Mouse (Mus musculus): ENCODE measurements around the gene Nt5dc2. TPM values are rescaled to one million over a fixed set of nuclear protein-coding genes. Genes with fewer than 3 reads are reported as not detected.

The Nt5dc2 gene
- polyA plus RNA-seq (2016; fragmentation: Nextera tagmentation; extraction: Ambion mirVana), result 543 and 572 TPM in 2 replicates

DNA sequence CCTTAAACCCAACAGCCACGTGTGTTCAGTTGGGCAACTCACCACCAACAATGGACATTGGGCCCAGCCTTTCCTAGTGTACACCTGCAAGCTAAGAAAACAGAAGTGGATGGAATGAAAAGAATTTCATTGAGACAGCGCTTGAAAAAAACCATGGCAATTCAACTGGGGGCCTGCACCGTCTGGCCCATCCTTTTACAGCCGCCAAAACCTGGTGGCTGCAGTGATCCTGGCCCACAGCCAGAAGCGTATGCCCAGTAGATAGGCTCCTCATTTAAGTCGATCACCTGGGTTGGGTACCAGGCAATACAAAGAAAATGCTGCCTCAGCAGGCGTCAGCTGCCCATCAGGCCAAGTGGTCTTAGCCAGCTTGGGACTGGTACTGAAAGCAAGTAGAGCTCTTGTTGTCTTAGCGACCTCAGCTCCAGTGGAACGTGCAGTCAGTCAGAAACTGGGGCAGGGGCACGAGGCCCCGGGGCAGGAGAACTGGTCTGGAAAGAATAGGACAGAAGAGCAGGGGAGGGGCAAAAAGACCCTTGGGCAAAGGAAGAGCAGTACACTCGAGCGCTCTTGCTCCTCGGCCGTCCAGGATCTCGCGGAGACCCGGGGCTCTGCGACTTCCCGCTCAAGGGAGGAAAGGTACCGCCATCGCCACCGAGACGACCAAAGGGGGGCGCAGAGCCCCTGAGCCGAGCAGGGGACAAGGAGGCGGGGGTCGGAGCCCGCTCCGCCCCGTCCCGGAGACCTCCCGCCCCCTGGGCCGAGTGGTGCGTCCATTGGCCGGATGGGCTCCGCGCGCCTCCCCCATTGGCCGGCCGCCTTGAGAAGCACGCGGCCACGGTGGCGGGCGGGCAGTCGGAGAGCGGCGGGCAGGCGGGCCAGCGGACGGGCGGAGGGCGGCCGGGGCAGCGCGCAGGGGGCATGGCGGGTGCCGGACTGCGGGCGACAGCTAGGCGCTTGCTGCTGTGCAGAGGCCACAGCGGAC is at the start of gene Nt5dc2:
Nt5dc2 (plus strand) TSS at position 818 of the 985 bp plus-strand sequence.
- H3K4me1 ChIP-seq, result peaks cover 65% of the 10 kb centered on the region
- DNase-seq (ENCODE audit: low spot score), result peak; percentile 95
- WGBS, result 6% methylated on average over 53 of the region's 63 CpGs

DNA sequence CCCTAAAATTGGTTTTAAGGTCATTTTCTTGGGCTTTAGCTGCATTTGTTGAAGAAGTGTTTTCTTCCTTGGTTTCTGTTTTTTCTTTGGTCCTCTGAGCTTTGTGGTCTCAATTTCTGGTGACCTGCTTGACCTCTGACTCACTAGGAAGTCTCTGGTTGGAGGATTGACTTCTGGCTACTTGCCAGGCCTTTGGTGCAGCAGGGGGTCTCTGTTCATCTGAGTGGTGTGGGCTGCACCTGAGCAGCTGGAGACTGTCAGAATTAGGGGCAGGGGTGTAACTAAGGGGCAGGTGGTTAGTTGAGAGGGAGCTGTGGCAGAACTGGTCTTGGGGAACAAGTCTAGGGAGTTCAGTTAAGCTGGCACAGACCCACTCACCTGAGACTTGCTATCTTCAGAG is 49.7 kb upstream of the Nt5dc2 start:
- H3K4me1 ChIP-seq, result 0 out of 2 replicates have a peak, but pooled peaks cover 3% of the 10 kb centered on the region
- no peaks in the 10 kb centered on the region for H3K27me3 ChIP-seq (ENCODE audit: low read depth, poor library complexity, severe bottlenecking)
- no peaks in the 10 kb centered on the region for H3K9me3 ChIP-seq (replicated peaks)
- H3K27ac ChIP-seq (replicated peaks), result no peak overlapping the region
- no peak for DNase-seq (ENCODE audit: low spot score)
- H3K36me3 ChIP-seq, result peaks cover 97% of the 10 kb centered on the region
- no peak overlapping the region for H3K4me3 ChIP-seq

More for the DNA sequence above, at the start of gene Nt5dc2:
- Histone ChIP-seq H3K27me3 (ENCODE audit: low read depth, poor library complexity, severe bottlenecking) (no peaks in the 10 kb centered on the region), H3K4me3 (peak within 1 kb of the TSS; percentile 83), H3K36me3 (peaks cover 42% of the 10 kb centered on the region), H3K27ac (replicated peaks) (peak within 1 kb of the TSS; percentile 97), H3K9me3 (replicated peaks) (no peaks in the 10 kb centered on the region)

DNA sequence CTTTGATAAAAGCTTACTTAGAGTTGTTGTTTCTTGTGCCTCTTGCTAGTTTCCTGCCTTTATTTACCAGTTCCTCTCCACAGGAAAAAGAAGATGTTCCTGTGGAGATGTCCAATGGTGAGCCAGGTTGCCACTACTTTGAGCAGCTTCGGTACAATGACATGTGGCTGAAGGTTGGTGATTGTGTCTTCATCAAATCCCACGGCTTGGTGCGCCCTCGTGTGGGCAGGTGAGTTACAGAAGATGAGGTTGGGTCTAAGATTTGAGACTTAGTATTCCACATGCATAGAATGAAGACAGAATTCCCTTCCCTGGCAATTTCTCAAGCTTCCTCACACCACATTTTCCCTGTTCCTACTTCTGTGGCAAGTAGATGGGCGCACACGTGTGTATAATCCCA is 43.4 kb upstream of the Nt5dc2 start:
- peaks cover 100% of the 10 kb centered on the region for H3K36me3 ChIP-seq
- 88% methylated on average over 6 of the region's 6 CpGs for WGBS
- DNase-seq (ENCODE audit: low spot score), result no peak

DNA sequence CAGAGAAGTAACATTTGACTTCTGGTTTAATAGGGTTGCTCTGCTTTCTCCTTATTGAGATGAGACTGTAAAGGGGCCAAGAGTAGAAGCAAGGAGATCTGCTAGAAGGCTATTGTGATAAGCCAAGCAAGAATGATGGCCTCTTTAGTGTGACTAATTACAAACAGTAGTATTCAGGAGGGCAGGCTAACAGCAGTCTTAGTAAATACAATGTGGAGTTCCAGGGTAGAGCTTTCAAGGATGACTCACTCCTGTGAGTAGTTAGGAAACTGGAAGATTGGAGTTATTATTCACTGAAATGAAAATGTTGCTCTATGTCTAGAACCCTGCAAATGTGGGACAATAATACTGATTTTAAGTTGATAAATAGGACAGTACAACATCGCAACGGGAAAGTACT is 42.3 kb upstream of the Nt5dc2 start:
- no peaks in the 10 kb centered on the region for H3K9me3 ChIP-seq (replicated peaks)
- H3K4me3 ChIP-seq, result no peak overlapping the region
- H3K36me3 ChIP-seq, result peaks cover 100% of the 10 kb centered on the region
- no peak for DNase-seq (ENCODE audit: low spot score)
- H3K27ac ChIP-seq (replicated peaks), result no peak overlapping the region
- H3K27me3 ChIP-seq (ENCODE audit: low read depth, poor library complexity, severe bottlenecking), result no peaks in the 10 kb centered on the region
- WGBS, result 99% methylated on average over 2 of the region's 2 CpGs
- H3K4me1 ChIP-seq, result no peaks in the 10 kb centered on the region

More for the DNA sequence above, 43.4 kb upstream of the Nt5dc2 start:
- H3K9me3 ChIP-seq (replicated peaks), result no peaks in the 10 kb centered on the region
- no peak overlapping the region for H3K4me3 ChIP-seq
- no peaks in the 10 kb centered on the region for H3K27me3 ChIP-seq (ENCODE audit: low read depth, poor library complexity, severe bottlenecking)
- H3K4me1 ChIP-seq, result no peaks in the 10 kb centered on the region
- no peak overlapping the region for H3K27ac ChIP-seq (replicated peaks)

DNA sequence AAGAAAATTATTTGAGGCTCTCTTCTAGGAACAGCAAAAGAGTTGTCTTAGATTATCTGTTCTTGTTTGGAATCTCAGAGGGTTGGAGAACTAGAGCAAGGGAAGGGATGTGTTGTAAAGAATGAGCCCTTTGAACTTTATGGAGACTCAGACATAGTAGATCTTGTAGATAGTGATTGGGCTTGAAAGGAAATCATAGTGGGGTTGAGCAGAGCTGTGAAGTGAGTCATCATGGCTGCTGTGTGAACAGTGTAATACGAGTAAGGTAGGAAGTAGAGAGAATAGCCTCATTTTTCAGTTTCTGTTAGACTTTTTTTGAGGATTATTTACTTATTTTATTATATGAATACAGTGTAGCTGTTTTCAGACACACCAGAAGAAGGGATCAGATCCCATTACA is 40.9 kb upstream of the Nt5dc2 start:
- Histone ChIP-seq H3K4me3 (no peak overlapping the region), H3K9me3 (replicated peaks) (no peaks in the 10 kb centered on the region), H3K4me1 (no peaks in the 10 kb centered on the region), H3K36me3 (peaks cover 99% of the 10 kb centered on the region), H3K27ac (replicated peaks) (no peak overlapping the region), H3K27me3 (ENCODE audit: low read depth, poor library complexity, severe bottlenecking) (no peaks in the 10 kb centered on the region)
- DNase-seq (ENCODE audit: low spot score), result no peak
- 96% methylated on average over 1 of the region's 1 CpGs for WGBS

DNA sequence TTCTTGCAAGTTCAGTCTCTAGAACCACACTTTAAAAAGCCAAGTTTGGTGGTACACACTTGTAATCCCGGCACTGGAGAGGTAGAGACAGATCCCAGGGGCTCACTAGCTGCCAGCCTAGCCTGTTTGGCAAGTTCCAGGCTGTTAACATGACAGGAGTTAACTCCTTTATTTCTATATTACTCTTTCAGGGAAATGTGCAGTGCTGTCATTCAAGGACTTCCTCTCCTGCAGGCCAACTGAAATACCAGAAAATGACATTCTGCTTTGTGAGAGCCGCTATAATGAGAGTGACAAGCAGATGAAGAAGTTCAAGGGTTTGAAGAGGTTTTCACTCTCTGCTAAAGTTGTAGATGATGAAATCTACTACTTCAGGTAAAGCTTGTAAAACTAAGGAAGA is 25.7 kb upstream of the Nt5dc2 start:
- no peak overlapping the region for H3K4me3 ChIP-seq
- 94% methylated on average over 2 of the region's 2 CpGs for WGBS
- H3K9me3 ChIP-seq (replicated peaks), result no peaks in the 10 kb centered on the region
- H3K36me3 ChIP-seq, result peaks cover 95% of the 10 kb centered on the region
- no peaks in the 10 kb centered on the region for H3K4me1 ChIP-seq
- H3K27ac ChIP-seq (replicated peaks), result no peak overlapping the region
- no peaks in the 10 kb centered on the region for H3K27me3 ChIP-seq (ENCODE audit: low read depth, poor library complexity, severe bottlenecking)
- DNase-seq (ENCODE audit: low spot score), result no peak

DNA sequence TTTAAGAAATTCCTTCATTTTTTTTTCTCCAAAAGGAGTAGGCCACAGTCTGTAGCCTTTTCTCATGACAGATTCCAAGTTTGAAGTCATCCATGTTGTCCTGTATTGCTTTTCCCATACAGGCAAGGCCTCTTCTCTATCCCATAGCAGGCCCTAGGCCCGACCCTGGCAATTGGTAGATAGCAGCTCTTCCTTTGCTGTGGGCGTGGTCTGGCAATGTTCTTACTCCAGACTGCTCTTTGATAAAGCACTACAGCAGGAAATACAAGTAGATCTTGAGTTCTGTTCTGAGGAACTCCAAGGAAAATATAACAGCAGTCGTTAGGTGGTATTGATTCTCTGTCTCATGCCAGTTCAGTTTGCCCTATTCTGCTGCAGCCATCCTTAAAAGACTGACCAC is 20.2 kb upstream of the Nt5dc2 start:
- H3K4me3 ChIP-seq, result no peak overlapping the region
- H3K4me1 ChIP-seq, result no peaks in the 10 kb centered on the region
- WGBS, result 85% methylated on average over 3 of the region's 3 CpGs
- peaks cover 100% of the 10 kb centered on the region for H3K36me3 ChIP-seq
- DNase-seq (ENCODE audit: low spot score), result no peak
- H3K9me3 ChIP-seq (replicated peaks), result no peaks in the 10 kb centered on the region
- H3K27me3 ChIP-seq (ENCODE audit: low read depth, poor library complexity, severe bottlenecking), result no peaks in the 10 kb centered on the region
- no peak overlapping the region for H3K27ac ChIP-seq (replicated peaks)

DNA sequence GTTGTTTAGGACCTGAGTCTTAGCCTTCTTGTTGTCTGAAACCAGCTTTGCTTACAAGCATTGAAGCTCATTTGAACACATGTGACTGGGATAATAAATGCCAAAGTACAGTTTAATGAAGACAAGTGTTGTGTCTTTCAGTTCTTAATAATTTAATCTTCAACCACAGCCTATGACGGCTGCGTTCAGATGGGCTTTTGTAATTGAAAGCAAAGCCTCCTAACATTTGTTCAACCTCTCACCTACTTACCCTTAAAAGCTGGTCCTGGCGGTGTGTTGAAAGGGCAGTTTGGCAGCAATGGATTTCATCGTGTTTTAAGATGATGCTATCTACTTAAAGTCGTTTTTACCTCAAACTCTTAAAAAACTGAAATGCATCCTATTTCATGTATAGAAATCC is 18.7 kb upstream of the Nt5dc2 start:
- H3K36me3 ChIP-seq, result peaks cover 100% of the 10 kb centered on the region
- no peak overlapping the region for H3K4me3 ChIP-seq
- no peak for DNase-seq (ENCODE audit: low spot score)
- WGBS, result 91% methylated on average over 5 of the region's 5 CpGs
- no peaks in the 10 kb centered on the region for H3K27me3 ChIP-seq (ENCODE audit: low read depth, poor library complexity, severe bottlenecking)
- H3K27ac ChIP-seq (replicated peaks), result no peak overlapping the region
- H3K4me1 ChIP-seq, result no peaks in the 10 kb centered on the region
- H3K9me3 ChIP-seq (replicated peaks), result no peaks in the 10 kb centered on the region

DNA sequence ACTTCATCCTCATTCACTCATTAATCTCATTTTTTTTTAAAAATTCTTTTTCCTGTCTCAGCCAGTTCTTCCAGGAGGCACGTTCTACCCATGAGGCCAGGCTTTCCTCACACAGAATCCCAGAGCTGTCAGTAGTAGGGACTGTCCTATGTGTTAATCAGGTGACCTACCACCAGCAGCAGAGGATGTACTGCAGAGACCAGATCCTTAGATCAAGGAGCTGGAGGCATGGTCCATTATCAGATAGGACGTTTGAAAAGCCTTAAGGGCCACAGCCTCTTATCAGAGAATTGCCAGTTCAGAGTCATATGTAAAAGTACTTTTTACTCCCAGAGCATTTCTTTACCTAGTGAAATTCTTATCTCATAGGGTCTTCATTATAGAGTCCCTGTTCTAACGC is 16.8 kb upstream of the Nt5dc2 start:
- H3K36me3 ChIP-seq, result peaks cover 99% of the 10 kb centered on the region
- 92% methylated on average over 3 of the region's 3 CpGs for WGBS

DNA sequence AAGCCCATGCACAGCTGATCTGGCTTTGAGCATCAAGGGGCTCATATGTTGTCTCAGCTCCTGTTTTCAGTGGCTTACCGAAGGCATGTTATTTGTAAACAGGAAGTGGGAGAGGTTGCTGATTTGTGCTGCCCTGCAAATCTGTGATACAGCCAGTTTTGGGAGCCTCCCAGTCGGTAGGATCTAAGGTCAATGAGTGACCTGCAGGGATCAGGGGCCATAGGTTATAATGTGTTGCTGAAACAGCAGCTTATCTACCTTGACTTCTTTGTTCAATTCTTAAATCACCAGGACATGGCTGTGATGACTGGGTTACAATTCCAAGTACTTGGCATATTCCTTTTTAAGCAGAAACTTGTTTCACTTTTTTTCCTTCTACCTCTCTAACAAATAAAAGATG is 15.3 kb upstream of the Nt5dc2 start:
- no peaks in the 10 kb centered on the region for H3K27me3 ChIP-seq (ENCODE audit: low read depth, poor library complexity, severe bottlenecking)
- WGBS, result 78% methylated on average over 2 of the region's 2 CpGs
- peaks cover 98% of the 10 kb centered on the region for H3K36me3 ChIP-seq
- no peaks in the 10 kb centered on the region for H3K4me1 ChIP-seq
- no peak for DNase-seq (ENCODE audit: low spot score)
- no peak overlapping the region for H3K27ac ChIP-seq (replicated peaks)
- H3K9me3 ChIP-seq (replicated peaks), result no peaks in the 10 kb centered on the region
- H3K4me3 ChIP-seq, result no peak overlapping the region

More for the DNA sequence above, 16.8 kb upstream of the Nt5dc2 start:
- Histone ChIP-seq H3K9me3 (replicated peaks) (no peaks in the 10 kb centered on the region), H3K27ac (replicated peaks) (no peak overlapping the region), H3K27me3 (ENCODE audit: low read depth, poor library complexity, severe bottlenecking) (no peaks in the 10 kb centered on the region), H3K4me1 (no peaks in the 10 kb centered on the region), H3K4me3 (no peak overlapping the region)
- no peak for DNase-seq (ENCODE audit: low spot score)

DNA sequence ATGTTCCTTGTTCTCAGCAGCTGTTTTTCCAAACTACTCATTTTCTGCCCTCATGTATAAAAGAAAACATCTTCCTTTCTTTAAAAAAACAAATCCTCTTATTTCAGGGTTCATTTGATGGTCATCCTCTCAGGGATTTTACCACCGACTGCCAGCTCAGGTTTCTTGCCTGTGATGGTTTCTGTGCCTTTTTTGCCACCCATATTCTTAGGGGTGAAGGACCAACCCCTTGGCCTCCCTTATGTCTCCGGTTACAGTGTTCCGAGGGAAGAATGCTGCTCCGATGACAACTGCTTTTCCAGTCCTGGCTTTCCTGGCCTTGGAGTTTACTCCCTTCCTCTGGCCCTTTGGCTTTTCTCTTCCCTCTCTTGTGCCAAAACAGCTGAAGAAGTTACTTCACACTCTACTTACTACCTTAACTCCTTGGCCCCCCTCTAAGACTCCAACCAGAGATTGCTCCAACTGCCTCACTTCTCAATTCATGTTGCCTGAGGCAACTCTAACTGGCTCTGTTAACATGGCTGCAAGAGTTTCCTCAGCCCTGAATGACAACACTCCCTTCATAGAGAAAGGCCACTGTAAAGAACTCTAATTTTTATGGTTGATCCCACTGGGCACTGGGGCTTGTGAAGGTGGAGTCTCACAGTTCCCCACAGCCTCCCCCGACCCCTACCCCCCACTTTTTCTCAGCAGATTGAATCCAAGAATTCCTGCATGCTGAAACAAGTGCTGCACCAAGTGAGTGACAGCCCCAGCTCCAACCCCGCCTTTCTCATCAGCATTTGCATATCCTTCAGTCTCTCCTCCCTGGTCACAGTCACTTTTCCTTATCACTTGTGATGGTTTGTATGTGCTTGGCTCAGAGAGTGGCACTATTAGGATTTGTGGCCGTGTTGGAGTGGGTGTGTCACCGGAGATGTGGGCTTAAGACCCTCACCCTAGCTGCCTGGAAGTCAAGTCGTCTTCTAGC is 5.5 kb upstream of the Nt5dc2 start:
- Histone ChIP-seq H3K4me1 (peaks cover 42% of the 10 kb centered on the region), H3K36me3 (peaks cover 56% of the 10 kb centered on the region), H3K27me3 (ENCODE audit: low read depth, poor library complexity, severe bottlenecking) (no peaks in the 10 kb centered on the region), H3K27ac (replicated peaks) (no peak overlapping the region), H3K4me3 (no peak overlapping the region), H3K9me3 (replicated peaks) (no peaks in the 10 kb centered on the region)
- WGBS, result 74% methylated on average over 9 of the region's 9 CpGs
- DNase-seq (ENCODE audit: low spot score), result no peak

DNA sequence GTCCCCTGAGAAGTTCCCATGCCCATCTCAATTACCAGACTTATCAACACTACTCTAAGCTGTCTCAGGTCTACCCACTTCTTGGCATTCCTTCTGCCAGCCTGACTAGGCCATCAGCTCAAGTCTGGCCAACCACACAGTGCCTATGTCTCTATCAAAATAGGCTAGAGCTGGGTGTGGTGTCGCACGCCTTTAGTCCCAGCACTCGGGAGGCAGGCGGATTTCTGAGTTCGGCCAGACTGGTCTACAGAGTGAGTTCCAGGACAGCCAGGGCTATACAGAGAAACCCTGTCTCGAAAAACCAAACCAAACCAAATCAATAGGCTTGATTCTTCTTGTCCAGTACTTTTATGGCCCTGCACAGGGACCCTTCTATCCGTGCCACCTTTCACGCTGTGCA is 4.0 kb upstream of the Nt5dc2 start:
- WGBS, result 93% methylated on average over 8 of the region's 8 CpGs
- H3K27ac ChIP-seq (replicated peaks), result no peak overlapping the region
- peaks cover 42% of the 10 kb centered on the region for H3K36me3 ChIP-seq
- H3K4me1 ChIP-seq, result peaks cover 50% of the 10 kb centered on the region
- H3K27me3 ChIP-seq (ENCODE audit: low read depth, poor library complexity, severe bottlenecking), result no peaks in the 10 kb centered on the region
- H3K4me3 ChIP-seq, result peak overlapping the region; percentile 82; the same call in 1 of the 2 replicates
- no peaks in the 10 kb centered on the region for H3K9me3 ChIP-seq (replicated peaks)
- DNase-seq (ENCODE audit: low spot score), result peak; percentile 10
